Mouse (Mus musculus): ENCODE measurements around the gene Asb4. TPM values are rescaled to one million over a fixed set of nuclear protein-coding genes. Genes with fewer than 3 reads are reported as not detected.

Asb4 gene
- total and polyA plus RNA-seq, 3 experiments, result 0.04 to 0.11 (median 0.07) TPM

- Histone ChIP-seq H3K9me3 (replicated peaks; ENCODE audit: low read length) (no peaks in the 10 kb centered on the region), H3K79me2 (replicated peaks; ENCODE audit: control insufficient read depth, extremely low read depth, insufficient read depth, poor library complexity, severe bottlenecking) (no peaks in the 10 kb centered on the region), H3K27me3 (replicated peaks) (no peaks in the 10 kb centered on the region), H3K27ac (ENCODE audit: insufficient read depth, low read depth) (no peak overlapping the region), H3K4me3 (replicated peaks in 1 of 3; ENCODE audit: low read depth in 2 of 3, low read length in 2 of 3, poor library complexity in 1 of 3) (no peak overlapping the region), H3K9ac (ENCODE audit: insufficient read depth, low read depth) (no peak overlapping the region), H3K4me2 (ENCODE audit: insufficient read depth, low read depth, poor library complexity, severe bottlenecking) (peak overlapping the region; percentile 74; the same call in 1 of the 2 replicates), H3K4me1 (ENCODE audit: control insufficient read depth in 1 of 2, insufficient read depth in 2 of 2) (peaks cover 0 to 7% of the 10 kb centered on the region in 2 experiments; a peak in 2 of 4 replicates), H3K36me3 (replicated peaks in 1 of 2; ENCODE audit: control insufficient read depth in 1 of 2, insufficient read depth in 1 of 2, low read length in 1 of 2) (no peaks in the 10 kb centered on the region)
- in situ Hi-C loops (cut with MboI; ENCODE audit: low pct_ligation_motif_present, low pct_unique_long_range_greater_than_20kb, low sequenced_read_pairs), result loop anchor here (25.0 kb wide), 4 partner anchors 253 to 828 kb away; no protein-coding TSS in a partner anchor
- no peak for DNase-seq (ENCODE audit: extremely low read depth)
- TF ChIP-seq MEF2A (IDR thresholded peaks at IDR 0.05; ENCODE audit: borderline replicate concordance, low read depth, low read length) (no peak), ZKSCAN1 (IDR thresholded peaks at IDR 0.05; ENCODE audit: borderline replicate concordance, low read depth, low read length) (no peak), MAFK (IDR thresholded peaks at IDR 0.05; ENCODE audit: insufficient replicate concordance, low read length) (no peak), CHD2 (IDR thresholded peaks at IDR 0.05; ENCODE audit: low read length) (no peak), TBP (conservative IDR thresholded peaks at IDR 0.05; ENCODE audit: low read depth, low read length) (no peak), SMC3 (IDR thresholded peaks at IDR 0.05; ENCODE audit: low read depth, low read length) (no peak), TCF12 (IDR thresholded peaks at IDR 0.05; ENCODE audit: low read depth, low read length) (no peak), MXI1 (IDR thresholded peaks at IDR 0.05; ENCODE audit: low read depth, low read length) (no peak), KAT2A (IDR thresholded peaks at IDR 0.05; ENCODE audit: insufficient replicate concordance, low read length) (no peak), JUN (IDR thresholded peaks at IDR 0.05; ENCODE audit: insufficient read depth, low read depth, low read length) (no peak), MAZ (IDR thresholded peaks at IDR 0.05; ENCODE audit: low read depth, low read length) (no peak), ZNF384 (IDR thresholded peaks at IDR 0.05; ENCODE audit: low read depth, low read length) (no peak), E2F4 (IDR thresholded peaks at IDR 0.05; ENCODE audit: insufficient replicate concordance, low read depth, low read length) (no peak), SIN3A (IDR thresholded peaks at IDR 0.05; ENCODE audit: low read length) (no peak), CTCF (conservative IDR thresholded peaks at IDR 0.05 in 1 of 2, IDR thresholded peaks at IDR 0.05 in 1 of 2; ENCODE audit: low read depth in 2 of 2, low read length in 2 of 2) (no peak)
- dilution Hi-C loops (cut with MboI; ENCODE audit: extremely low pct_ligation_motif_present, extremely low pct_unique_long_range_greater_than_20kb, low sequenced_read_pairs), result no loop called here
These were observed 7.1 kb downstream of the Asb4 start for GRCm38 (mm10) chr6:5390298-5390697.

DNA sequence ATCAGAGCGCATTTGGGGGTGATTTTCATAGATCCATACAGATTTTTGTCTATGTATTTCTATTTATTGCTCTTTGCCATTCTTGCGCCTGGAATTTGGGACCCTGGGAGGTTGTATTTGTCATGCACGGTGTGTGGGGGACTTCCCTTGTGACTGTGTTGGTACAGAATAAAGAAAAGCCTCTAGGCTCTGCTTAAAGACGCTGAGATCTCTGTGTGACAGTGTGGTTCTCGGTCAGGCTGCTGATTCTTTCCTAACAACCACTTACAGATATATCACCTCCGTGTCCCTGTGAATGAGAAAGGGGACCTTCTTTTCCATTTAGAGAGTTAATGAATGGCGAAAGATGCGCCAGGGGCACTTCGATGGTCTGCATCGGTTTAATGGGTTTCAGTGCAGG is 7.8 kb downstream of the Asb4 start:
- DNase-seq (ENCODE audit: extremely low read depth), result no peak
- Histone ChIP-seq H3K4me1 (ENCODE audit: control insufficient read depth in 1 of 2, insufficient read depth in 2 of 2) (peaks cover 0 to 7% of the 10 kb centered on the region in 2 experiments; a peak in 2 of 4 replicates), H3K4me3 (replicated peaks in 1 of 3; ENCODE audit: low read depth in 2 of 3, low read length in 2 of 3, poor library complexity in 1 of 3) (no peak overlapping the region), H3K36me3 (replicated peaks in 1 of 2; ENCODE audit: control insufficient read depth in 1 of 2, insufficient read depth in 1 of 2, low read length in 1 of 2) (no peaks in the 10 kb centered on the region), H3K27me3 (replicated peaks) (no peaks in the 10 kb centered on the region), H3K9ac (ENCODE audit: insufficient read depth, low read depth) (no peak overlapping the region), H3K27ac (ENCODE audit: insufficient read depth, low read depth) (no peak overlapping the region), H3K4me2 (ENCODE audit: insufficient read depth, low read depth, poor library complexity, severe bottlenecking) (peak overlapping the region; percentile 50; the same call in 1 of the 2 replicates), H3K79me2 (replicated peaks; ENCODE audit: control insufficient read depth, extremely low read depth, insufficient read depth, poor library complexity, severe bottlenecking) (no peaks in the 10 kb centered on the region), H3K9me3 (replicated peaks; ENCODE audit: low read length) (no peaks in the 10 kb centered on the region)
- dilution Hi-C loops (cut with MboI; ENCODE audit: extremely low pct_ligation_motif_present, extremely low pct_unique_long_range_greater_than_20kb, low sequenced_read_pairs) (no loop called here), in situ Hi-C loops (cut with MboI; ENCODE audit: low pct_ligation_motif_present, low pct_unique_long_range_greater_than_20kb, low sequenced_read_pairs) (loop anchor here (25.0 kb wide), 4 partner anchors 254 to 829 kb away; no protein-coding TSS in a partner anchor)
- TF ChIP-seq ZNF384 (IDR thresholded peaks at IDR 0.05; ENCODE audit: low read depth, low read length), result no peak

All from CH12.LX (cell line).